8 mouse cellular contexts compared by ENCODE assay signal in the genomic region with DNA sequence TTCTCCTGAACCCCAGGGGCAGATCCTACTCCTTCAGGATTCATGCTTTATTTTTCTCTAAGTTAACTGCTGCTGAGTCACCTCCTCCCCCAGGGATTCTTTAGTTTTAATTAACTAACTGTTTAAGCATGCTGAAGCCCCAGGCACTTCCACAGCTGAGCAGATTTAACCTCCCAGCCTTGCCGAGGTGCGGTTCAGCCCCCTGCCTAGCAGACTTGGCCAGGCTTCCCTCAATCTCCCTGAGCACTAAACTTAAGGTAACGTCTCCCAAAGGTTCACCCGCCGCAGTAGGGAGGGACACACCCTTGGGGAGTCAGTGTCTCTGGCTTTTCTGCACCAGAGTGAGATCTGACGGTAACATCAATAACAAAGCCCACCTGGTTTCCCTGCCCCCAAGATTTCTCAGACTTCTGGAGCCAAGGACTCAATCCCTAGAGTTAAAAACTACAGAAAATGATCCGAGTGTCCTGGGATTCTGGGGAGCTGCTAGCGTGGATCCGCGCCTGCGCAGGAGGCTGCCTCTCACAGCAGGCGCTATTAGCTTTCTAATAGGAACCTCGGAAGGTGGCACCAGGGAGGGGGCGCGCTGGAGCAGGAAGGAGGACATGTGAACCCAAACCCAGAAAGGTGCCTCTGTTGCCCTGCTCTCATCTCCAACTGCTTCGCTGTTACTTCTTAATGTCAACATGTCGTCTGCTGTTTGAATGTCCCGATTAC.
DNase-seq lines count a peak whose midpoint lies in the region; ATAC-seq lines count a peak whose summit lies in the region.

No protein-coding gene starts in this region.

- DNase-seq in urinary bladder, postnatal 25 days (ENCODE audit: low spot score): peak; percentile 24
- no peak for DNase-seq in urinary bladder, postnatal 10 days (ENCODE audit: low spot score)
- peak; percentile 59 for DNase-seq in heart, postnatal 4 days
- DNase-seq in layer of hippocampus, postnatal 25 days (ENCODE audit: extremely low spot score in 1 of 2, low spot score in 1 of 2): peak; percentile 19 to 44
- DNase-seq in midbrain, embryonic 11.5 days (ENCODE audit: low spot score, missing footprints): peak; percentile 93
- DNase-seq in testis, postnatal 10 days (ENCODE audit: low spot score): peak; percentile 69
- no peak for DNase-seq in spleen, adult 12 weeks (ENCODE audit: low spot score)

- H3K4me3 ChIP-seq in forebrain, embryonic 13.5 days: peak overlapping the region; percentile 27
- H3K4me3 ChIP-seq in midbrain, embryonic 11.5 days (ENCODE audit: low read depth, low read length): peak overlapping the region; percentile 18; the same call in 1 of the 2 replicates

- peak; percentile 33; the same call in 1 of the 2 replicates for ATAC-seq in forebrain, embryonic 13.5 days
- peak; percentile 22; the same call in 1 of the 2 replicates for ATAC-seq in midbrain, embryonic 11.5 days (ENCODE audit: low FRiP score)

- 1% methylated on average over 18 of the region's 18 CpGs for WGBS in forebrain, embryonic 13.5 days
- WGBS in midbrain, embryonic 11.5 days: 1% methylated on average over 18 of the region's 18 CpGs

- H3K27me3 ChIP-seq in forebrain, embryonic 13.5 days: peaks cover 60% of the 10 kb centered on the region
- peaks cover 20% of the 10 kb centered on the region for H3K27me3 ChIP-seq in midbrain, embryonic 11.5 days (ENCODE audit: control insufficient read depth, insufficient read depth, low read length)

- peak overlapping the region; percentile 13; the same call in 1 of the 2 replicates for H3K9ac ChIP-seq in forebrain, embryonic 13.5 days
- 0 out of 2 replicates have a peak overlapping the region, but pooled peaks have one; percentile 33 for H3K9ac ChIP-seq in midbrain, embryonic 11.5 days (ENCODE audit: low read length)

- H3K4me1 ChIP-seq in forebrain, embryonic 13.5 days: peaks cover 49% of the 10 kb centered on the region
- peaks cover 18% of the 10 kb centered on the region for H3K4me1 ChIP-seq in midbrain, embryonic 11.5 days (ENCODE audit: control insufficient read depth, insufficient read depth, low read length)

- H3K9me3 ChIP-seq in forebrain, embryonic 13.5 days (replicated peaks): no peaks in the 10 kb centered on the region
- H3K9me3 ChIP-seq in midbrain, embryonic 11.5 days (ENCODE audit: control insufficient read depth, low read length): no peaks in the 10 kb centered on the region

- H3K27ac ChIP-seq in forebrain, embryonic 13.5 days: no peak overlapping the region
- no peak overlapping the region for H3K27ac ChIP-seq in midbrain, embryonic 11.5 days (ENCODE audit: low read depth, low read length)

- H3K4me2 ChIP-seq in forebrain, embryonic 13.5 days: peak overlapping the region; percentile 56
- H3K4me2 ChIP-seq in midbrain, embryonic 11.5 days: peak overlapping the region; percentile 48

- no peaks in the 10 kb centered on the region for H3K36me3 ChIP-seq in forebrain, embryonic 13.5 days (ENCODE audit: poor library complexity, severe bottlenecking)
- no peaks in the 10 kb centered on the region for H3K36me3 ChIP-seq in midbrain, embryonic 11.5 days (ENCODE audit: control insufficient read depth, insufficient read depth, low read length)

Comparison
In these comparisons a context has a peak if more than half of its experiments do, and no peak if none do; other contexts are left out.
1. DNase-seq: peak in urinary bladder, postnatal 25 days (single experiment), heart, postnatal 4 days (single experiment), layer of hippocampus, postnatal 25 days (2 of 2), midbrain, embryonic 11.5 days (single experiment) and testis, postnatal 10 days (single experiment); none in urinary bladder, postnatal 10 days (single experiment) and spleen, adult 12 weeks (single experiment).